Mouse (Mus musculus): ENCODE measurements at regions not wholly inside any gene's neighbourhood (a gene's known extent, or its start where the extent isn't known, plus 50 kb on each side); places are given as distances from the start of the nearest gene placed in this dataset.

- no peaks in the 10 kb centered on the region for H3K4me1 ChIP-seq (ENCODE audit: control insufficient read depth, insufficient read depth, low read length)
- TF ChIP-seq CTCF (IDR thresholded peaks at IDR 0.05; ENCODE audit: low read depth, low read length) (no peak), POLR2A (IDR thresholded peaks at IDR 0.05; ENCODE audit: extremely low read depth, insufficient read depth, low read length) (no peak)
- H3K36me3 ChIP-seq (ENCODE audit: control insufficient read depth, insufficient read depth, low read length), result no peaks in the 10 kb centered on the region
- H3K27ac ChIP-seq (replicated peaks; ENCODE audit: insufficient read depth, low read depth, low read length), result no peak overlapping the region
- 68% methylated on average over 2 of the region's 2 CpGs for WGBS
- H3K27me3 ChIP-seq (ENCODE audit: control insufficient read depth, insufficient read depth, low read length), result no peaks in the 10 kb centered on the region
- no peak for DNase-seq (ENCODE audit: extremely low read depth, low read depth, low spot score)
- no peaks in the 10 kb centered on the region for H3K79me2 ChIP-seq (ENCODE audit: control insufficient read depth, insufficient read depth, low read length)
- no peak overlapping the region for H3K4me3 ChIP-seq (ENCODE audit: insufficient read depth, low read depth, low read length)
- H3K9ac ChIP-seq (ENCODE audit: low read depth, low read length), result no peak overlapping the region
These were observed 190.6 kb downstream of the Adamts15 start for GRCm38 (mm10) chr9:30731687-30732086.

- H3K36me3 ChIP-seq (ENCODE audit: control insufficient read depth, insufficient read depth, low read length), result no peaks in the 10 kb centered on the region
- no peak for DNase-seq (ENCODE audit: extremely low read depth, low read depth, low spot score)
- no peak overlapping the region for H3K4me3 ChIP-seq (ENCODE audit: insufficient read depth, low read depth, low read length)
- no peaks in the 10 kb centered on the region for H3K4me1 ChIP-seq (ENCODE audit: control insufficient read depth, insufficient read depth, low read length)
- no peaks in the 10 kb centered on the region for H3K27me3 ChIP-seq (ENCODE audit: control insufficient read depth, insufficient read depth, low read length)
- no peak overlapping the region for H3K9ac ChIP-seq (ENCODE audit: low read depth, low read length)
- WGBS, result 88% methylated on average over 1 of the region's 1 CpGs
- H3K27ac ChIP-seq (replicated peaks; ENCODE audit: insufficient read depth, low read depth, low read length), result no peak overlapping the region
- H3K79me2 ChIP-seq (ENCODE audit: control insufficient read depth, insufficient read depth, low read length), result no peaks in the 10 kb centered on the region
- TF ChIP-seq POLR2A (IDR thresholded peaks at IDR 0.05; ENCODE audit: extremely low read depth, insufficient read depth, low read length) (no peak), CTCF (IDR thresholded peaks at IDR 0.05; ENCODE audit: low read depth, low read length) (no peak)
These were observed 198.7 kb downstream of the Adamts15 start for GRCm38 (mm10) chr9:30723364-30724070.

DNA sequence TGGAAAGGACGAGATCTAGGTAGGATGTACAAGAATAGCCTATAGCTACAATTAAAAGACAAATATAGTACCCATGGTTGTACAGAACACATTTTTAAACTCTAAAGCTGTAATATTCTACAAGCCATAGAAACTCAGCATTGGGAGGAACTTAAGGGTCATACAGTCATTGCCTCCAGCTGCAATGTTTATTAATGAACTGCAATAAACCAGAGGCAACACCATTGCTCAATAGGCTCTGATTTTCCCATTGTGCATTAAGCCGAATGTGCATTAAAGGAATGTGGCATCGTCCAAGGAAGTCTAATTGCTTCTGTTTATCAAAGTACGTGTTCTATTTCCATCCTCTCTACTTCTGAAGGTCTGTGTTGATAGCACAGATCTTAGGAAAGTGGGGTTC, 200.4 kb downstream of the Adamts15 start:
- no peaks in the 10 kb centered on the region for H3K36me3 ChIP-seq (ENCODE audit: control insufficient read depth, insufficient read depth, low read length)
- H3K79me2 ChIP-seq (ENCODE audit: control insufficient read depth, insufficient read depth, low read length), result no peaks in the 10 kb centered on the region
- H3K27me3 ChIP-seq (ENCODE audit: control insufficient read depth, insufficient read depth, low read length), result no peaks in the 10 kb centered on the region
- H3K9ac ChIP-seq (ENCODE audit: low read depth, low read length), result no peak overlapping the region
- WGBS, result 74% methylated on average over 4 of the region's 4 CpGs
- H3K4me1 ChIP-seq (ENCODE audit: control insufficient read depth, insufficient read depth, low read length), result no peaks in the 10 kb centered on the region
- DNase-seq (ENCODE audit: extremely low read depth, low read depth, low spot score), result no peak
- TF ChIP-seq CTCF (IDR thresholded peaks at IDR 0.05; ENCODE audit: low read depth, low read length), result no peak
- TF ChIP-seq POLR2A (IDR thresholded peaks at IDR 0.05; ENCODE audit: extremely low read depth, insufficient read depth, low read length), result no peak
- H3K4me3 ChIP-seq (ENCODE audit: insufficient read depth, low read depth, low read length), result no peak overlapping the region
- H3K27ac ChIP-seq (replicated peaks; ENCODE audit: insufficient read depth, low read depth, low read length), result no peak overlapping the region

DNA sequence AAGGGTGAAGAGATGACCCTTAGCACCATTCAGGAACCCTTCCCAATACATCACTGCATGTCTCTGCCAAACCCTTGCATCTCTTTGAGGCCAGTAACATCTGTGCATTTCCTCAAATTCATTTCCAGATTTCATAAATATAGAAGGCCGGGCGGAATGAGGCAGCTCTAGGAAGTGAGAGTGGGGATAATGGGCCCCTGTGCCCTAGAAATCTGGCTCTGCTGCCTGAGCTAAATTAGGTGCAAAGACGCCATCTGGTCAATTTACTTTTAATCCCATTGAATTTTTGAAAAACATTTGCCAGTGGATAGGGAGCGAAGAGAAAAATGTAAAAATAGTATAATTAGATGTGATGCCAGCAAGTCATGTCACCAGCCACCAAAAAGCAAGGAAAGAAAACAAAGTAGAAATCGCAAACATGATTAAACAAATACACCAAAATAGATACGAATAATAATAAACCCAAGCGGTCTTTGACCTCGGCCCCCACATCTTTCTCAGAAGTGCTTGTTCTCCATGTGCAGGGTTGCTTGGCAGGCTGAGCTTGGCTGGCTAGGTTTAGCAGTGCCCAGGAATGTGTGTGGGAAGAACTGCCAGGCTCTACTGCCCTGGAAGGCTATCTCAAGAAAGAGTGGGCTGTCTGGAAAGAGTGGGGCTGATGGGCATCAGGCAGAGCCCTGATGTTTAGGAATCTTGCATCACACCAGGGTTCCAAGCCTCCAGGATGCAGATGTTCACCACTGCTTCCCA, 205.7 kb downstream of the Adamts15 start:
- WGBS, result 70% methylated on average over 8 of the region's 8 CpGs
- Histone ChIP-seq H3K27me3 (ENCODE audit: control insufficient read depth, insufficient read depth, low read length) (no peaks in the 10 kb centered on the region), H3K9ac (ENCODE audit: low read depth, low read length) (no peak overlapping the region), H3K27ac (replicated peaks; ENCODE audit: insufficient read depth, low read depth, low read length) (peak overlapping the region; percentile 21; the same call in 1 of the 2 replicates), H3K4me1 (ENCODE audit: control insufficient read depth, insufficient read depth, low read length) (no peaks in the 10 kb centered on the region), H3K79me2 (ENCODE audit: control insufficient read depth, insufficient read depth, low read length) (no peaks in the 10 kb centered on the region), H3K36me3 (ENCODE audit: control insufficient read depth, insufficient read depth, low read length) (no peaks in the 10 kb centered on the region), H3K4me3 (ENCODE audit: insufficient read depth, low read depth, low read length) (no peak overlapping the region)
- TF ChIP-seq POLR2A (IDR thresholded peaks at IDR 0.05; ENCODE audit: extremely low read depth, insufficient read depth, low read length) (no peak), CTCF (IDR thresholded peaks at IDR 0.05; ENCODE audit: low read depth, low read length) (no peak)
- DNase-seq (ENCODE audit: extremely low read depth, low read depth, low spot score), result peak; percentile 10

GRCm38 (mm10) chr9:30710131-30710530, 212.1 kb downstream of the Adamts15 start:
- WGBS, result 86% methylated on average over 5 of the region's 5 CpGs
- Histone ChIP-seq H3K4me1 (ENCODE audit: control insufficient read depth, insufficient read depth, low read length) (no peaks in the 10 kb centered on the region), H3K36me3 (ENCODE audit: control insufficient read depth, insufficient read depth, low read length) (no peaks in the 10 kb centered on the region), H3K27me3 (ENCODE audit: control insufficient read depth, insufficient read depth, low read length) (no peaks in the 10 kb centered on the region), H3K4me3 (ENCODE audit: insufficient read depth, low read depth, low read length) (no peak overlapping the region), H3K79me2 (ENCODE audit: control insufficient read depth, insufficient read depth, low read length) (no peaks in the 10 kb centered on the region), H3K27ac (replicated peaks; ENCODE audit: insufficient read depth, low read depth, low read length) (no peak overlapping the region), H3K9ac (ENCODE audit: low read depth, low read length) (no peak overlapping the region)
- no peak for DNase-seq (ENCODE audit: extremely low read depth, low read depth, low spot score)
- TF ChIP-seq CTCF (IDR thresholded peaks at IDR 0.05; ENCODE audit: low read depth, low read length) (no peak), POLR2A (IDR thresholded peaks at IDR 0.05; ENCODE audit: extremely low read depth, insufficient read depth, low read length) (no peak)

DNA sequence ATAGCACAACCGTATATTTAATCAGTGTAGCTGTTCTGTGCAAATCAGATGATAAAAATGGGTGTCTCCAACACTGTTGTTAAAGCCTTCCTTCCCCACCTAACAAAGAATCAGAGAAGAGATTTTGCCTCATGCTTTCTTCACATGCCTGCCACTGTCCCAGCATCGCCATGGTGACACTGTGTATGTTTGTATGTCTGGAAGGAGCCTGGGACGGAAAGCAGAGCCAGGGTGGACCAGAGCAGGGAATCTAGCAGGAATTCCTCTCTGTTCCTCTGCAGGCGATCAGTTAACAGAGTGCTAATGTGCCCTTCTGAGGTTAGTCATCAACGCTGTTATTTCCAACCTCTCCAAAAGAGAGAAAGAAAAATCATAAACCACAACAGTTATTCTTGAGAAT, 222.4 kb downstream of the Adamts15 start:
- no peak for DNase-seq (ENCODE audit: extremely low read depth, low read depth, low spot score)
- Histone ChIP-seq H3K36me3 (ENCODE audit: control insufficient read depth, insufficient read depth, low read length) (no peaks in the 10 kb centered on the region), H3K9ac (ENCODE audit: low read depth, low read length) (no peak overlapping the region), H3K79me2 (ENCODE audit: control insufficient read depth, insufficient read depth, low read length) (no peaks in the 10 kb centered on the region), H3K27me3 (ENCODE audit: control insufficient read depth, insufficient read depth, low read length) (no peaks in the 10 kb centered on the region), H3K4me3 (ENCODE audit: insufficient read depth, low read depth, low read length) (no peak overlapping the region), H3K4me1 (ENCODE audit: control insufficient read depth, insufficient read depth, low read length) (no peaks in the 10 kb centered on the region), H3K27ac (replicated peaks; ENCODE audit: insufficient read depth, low read depth, low read length) (no peak overlapping the region)
- 65% methylated on average over 5 of the region's 5 CpGs for WGBS
- TF ChIP-seq CTCF (IDR thresholded peaks at IDR 0.05; ENCODE audit: low read depth, low read length) (no peak), POLR2A (IDR thresholded peaks at IDR 0.05; ENCODE audit: extremely low read depth, insufficient read depth, low read length) (no peak)

All from liver, adult 2 months (tissue).